Mouse (Mus musculus) cerebellum, adult 9-10 months (tissue): Measurements from ENCODE around the gene Gm20708.

Experiments used
- DNase-seq: peaks from one replicate; pipeline ENCODE4 v3.0.0; 2022

Gene Gm20708

DNA sequence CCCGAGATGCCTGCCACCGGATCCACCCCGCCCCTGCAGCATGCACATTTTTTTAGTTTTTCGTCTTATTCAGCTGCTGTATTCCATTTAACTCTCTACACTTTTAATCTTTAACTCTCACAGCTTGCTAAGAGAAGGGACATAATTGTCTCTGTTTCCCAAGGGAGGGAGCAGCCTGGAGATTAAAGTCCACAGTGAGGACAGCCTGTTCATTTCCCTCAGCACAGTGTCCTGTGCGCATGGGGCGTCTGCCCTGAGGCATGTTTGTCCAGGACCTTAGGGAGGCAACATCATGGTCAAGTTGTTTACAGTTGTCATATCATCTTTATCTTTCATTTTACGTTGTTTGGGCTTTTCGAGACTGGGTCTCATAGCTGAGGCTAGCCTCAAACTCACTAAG, 24.6 kb downstream of the Gm20708 start:
- DNase-seq: no peak

- no peak for DNase-seq
Observed at GRCm38 (mm10) chr11:117836306-117836705, 26.8 kb downstream of the Gm20708 start.

- no peak for DNase-seq
Observed at GRCm38 (mm10) chr11:117838572-117838971, 29.1 kb downstream of the Gm20708 start.

DNA sequence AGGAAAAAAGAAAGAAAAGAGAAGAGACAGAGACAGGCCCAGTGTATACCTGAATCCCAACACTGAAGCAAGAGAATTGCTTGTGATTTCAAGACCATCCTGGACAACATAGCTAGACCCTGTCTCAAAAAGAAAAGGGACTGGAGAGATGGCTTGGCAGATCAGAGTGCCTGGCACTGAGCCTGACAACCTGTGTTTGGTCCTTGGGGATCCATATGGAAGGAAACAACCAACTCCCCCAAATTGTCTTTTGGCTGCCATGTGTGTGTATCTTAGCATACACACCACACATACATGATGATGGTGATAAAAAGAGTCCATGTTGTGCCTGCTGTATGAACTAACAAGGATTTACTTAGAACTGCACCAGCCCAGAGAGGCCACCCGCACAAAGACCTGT, 29.6 kb downstream of the Gm20708 start:
- DNase-seq: no peak

DNA sequence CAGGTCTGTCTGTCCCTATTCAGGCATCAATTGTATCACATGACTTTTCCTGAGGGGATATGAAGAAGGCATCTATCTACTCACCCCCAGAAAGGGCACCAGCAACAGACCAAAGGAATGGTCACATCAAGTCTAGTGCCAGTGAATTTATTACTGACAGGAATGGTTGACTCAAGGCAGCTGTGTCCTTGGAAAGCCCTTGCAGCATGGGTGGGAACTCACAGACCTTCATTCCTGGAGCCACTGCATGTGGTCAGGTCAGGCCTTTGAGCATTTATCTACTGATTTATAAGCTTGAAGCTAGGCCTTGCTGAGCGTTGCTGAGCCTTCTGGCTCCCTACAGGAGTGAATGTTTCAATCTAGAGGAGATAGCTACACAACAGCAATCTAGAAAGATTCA, 31.4 kb downstream of the Gm20708 start:
- no peak for DNase-seq

DNA sequence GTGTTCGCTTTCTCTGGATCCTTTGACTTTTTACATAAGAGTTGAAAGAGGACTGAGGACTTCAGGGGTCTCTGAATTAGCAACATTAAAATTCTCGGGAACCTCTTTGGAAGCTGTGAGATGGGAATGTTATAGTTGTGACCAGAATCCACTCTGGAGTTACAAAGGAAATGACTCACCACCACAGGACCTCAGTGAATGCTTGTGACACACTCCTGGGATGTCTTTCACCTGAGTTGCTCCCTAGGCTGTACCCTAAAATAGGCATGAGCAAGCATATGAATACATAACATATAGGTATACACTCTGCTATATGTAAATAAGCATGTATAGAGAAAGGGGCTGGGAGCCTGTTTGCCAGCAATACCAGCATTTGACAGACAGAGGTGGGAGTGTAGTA, 34.0 kb downstream of the Gm20708 start:
- no peak for DNase-seq

DNA sequence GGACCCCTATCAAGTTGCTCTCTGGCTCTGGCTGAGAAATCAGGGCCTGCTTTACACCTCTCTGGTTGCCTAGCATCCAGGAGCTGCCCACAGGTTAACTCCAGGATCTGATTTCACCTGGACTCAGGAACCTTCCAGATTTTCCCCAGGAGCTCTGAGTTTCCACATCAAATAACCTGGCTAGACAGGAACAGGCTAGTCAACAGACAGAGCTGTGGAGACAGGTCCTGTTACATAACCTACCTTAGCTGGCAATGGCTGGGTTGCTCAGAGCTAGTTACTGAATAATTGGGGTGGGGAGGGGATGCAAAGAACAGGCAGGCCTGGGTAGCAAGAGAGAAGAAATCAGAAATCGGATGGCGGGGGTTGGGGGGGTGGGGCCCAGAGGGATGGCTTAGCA, 35.5 kb downstream of the Gm20708 start:
- DNase-seq: no peak

GRCm38 (mm10) chr11:117845651-117846050, 36.2 kb downstream of the Gm20708 start:
- DNase-seq: no peak

DNA sequence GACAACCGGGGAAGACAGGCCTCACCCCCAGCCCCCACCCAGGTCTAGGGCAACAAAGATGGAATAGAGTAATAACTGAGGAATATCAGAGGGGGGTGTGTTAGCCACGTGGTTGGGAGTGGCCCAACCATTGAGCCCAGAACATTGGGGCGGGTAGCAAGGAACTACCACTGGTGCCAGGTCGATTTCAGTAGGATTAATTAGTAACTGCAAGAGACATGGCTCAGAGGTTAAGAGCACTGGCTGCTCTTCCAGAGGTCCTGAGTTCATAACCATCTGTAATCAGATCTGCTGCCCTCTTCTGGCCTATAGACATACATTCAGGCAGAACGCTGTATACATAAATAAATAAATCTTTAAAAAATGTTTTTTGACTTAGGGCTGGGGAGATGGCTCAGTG, 37.2 kb downstream of the Gm20708 start:
- no peak for DNase-seq

GRCm38 (mm10) chr11:117847593-117848215, 38.2 kb downstream of the Gm20708 start:
- no peak for DNase-seq

GRCm38 (mm10) chr11:117848271-117848984, 39.0 kb downstream of the Gm20708 start:
- DNase-seq: peak; percentile 38

GRCm38 (mm10) chr11:117848985-117849671, 39.7 kb downstream of the Gm20708 start, which contains the start of gene Birc5:
Birc5 (plus strand) TSS chr11:117849251.
- peak; percentile 94 for DNase-seq

- no peak for DNase-seq
Observed at GRCm38 (mm10) chr11:117852875-117853274, 43.4 kb downstream of the Gm20708 start.

- DNase-seq: no peak
Observed at GRCm38 (mm10) chr11:117854241-117854640, 44.8 kb downstream of the Gm20708 start.

- DNase-seq: no peak
Observed at GRCm38 (mm10) chr11:117855360-117855759, 45.9 kb downstream of the Gm20708 start.

DNA sequence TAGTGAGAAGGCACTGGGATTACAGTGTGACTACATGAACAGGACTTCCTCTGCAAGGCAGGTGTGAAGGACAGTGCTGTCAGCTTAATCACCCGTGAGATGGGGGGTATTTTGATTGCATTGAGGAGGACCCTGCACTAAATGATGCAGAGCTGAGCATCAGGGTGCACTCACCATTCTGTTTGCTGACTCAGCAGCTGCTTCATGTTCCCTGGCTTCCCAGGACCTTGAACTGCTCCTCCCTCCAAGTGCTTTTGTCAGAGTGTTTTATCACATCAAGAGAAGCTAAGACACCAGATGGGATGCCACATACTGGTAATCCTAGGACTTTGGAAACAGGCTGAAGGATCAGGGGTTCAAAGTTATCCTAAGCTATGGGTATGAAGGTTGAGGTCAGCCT, 46.5 kb downstream of the Gm20708 start:
- no peak for DNase-seq

GRCm38 (mm10) chr11:117857462-117857861, 48.0 kb downstream of the Gm20708 start:
- DNase-seq: no peak

DNA sequence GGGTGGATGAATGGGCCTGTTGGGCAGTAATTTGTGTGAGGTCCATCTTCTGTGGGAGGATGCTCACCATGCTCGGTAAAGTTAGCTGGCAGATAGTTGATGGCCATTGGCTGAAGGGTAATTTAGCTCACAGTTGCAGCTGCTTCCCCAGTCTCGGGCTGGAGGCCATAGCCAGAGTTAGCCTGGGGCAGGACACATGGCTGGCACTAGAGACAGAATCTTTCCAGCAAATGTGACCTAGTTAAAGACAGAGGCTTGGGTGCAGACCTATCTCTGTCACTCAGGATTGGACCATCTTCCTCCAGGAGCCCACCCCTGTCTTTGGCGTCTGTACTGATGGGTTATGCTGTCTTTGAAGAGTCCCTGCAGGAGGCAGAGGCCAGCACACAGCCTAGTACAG, 48.9 kb downstream of the Gm20708 start:
- no peak for DNase-seq

GRCm38 (mm10) chr11:117860601-117861000, 51.1 kb downstream of the Gm20708 start, which contains the start of gene Tmem235:
Tmem235 (plus strand) TSS chr11:117860752.
- DNase-seq: no peak

- no peak for DNase-seq
Observed at GRCm38 (mm10) chr11:117863174-117863856, 53.8 kb downstream of the Gm20708 start.

DNA sequence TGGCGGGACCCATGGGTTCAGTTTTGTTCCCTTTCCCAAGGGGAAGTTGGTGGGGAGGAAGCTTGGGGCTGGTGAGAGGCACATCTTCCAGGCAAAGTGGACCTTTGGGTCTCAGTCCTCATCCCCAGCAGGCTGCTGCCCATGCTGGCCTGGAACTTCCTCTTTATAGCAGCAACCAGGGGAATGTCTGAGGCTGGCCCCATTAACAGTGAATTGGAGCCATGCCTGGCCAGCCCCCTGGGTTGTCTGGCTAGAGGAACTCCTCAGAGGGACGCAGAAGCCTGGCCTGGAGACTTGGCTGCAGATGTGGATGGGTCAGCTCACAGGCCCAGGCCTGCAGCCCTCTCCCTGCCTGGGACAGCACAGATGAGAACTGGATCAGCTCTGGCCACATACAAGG, 55.3 kb downstream of the Gm20708 start:
- no peak for DNase-seq

DNA sequence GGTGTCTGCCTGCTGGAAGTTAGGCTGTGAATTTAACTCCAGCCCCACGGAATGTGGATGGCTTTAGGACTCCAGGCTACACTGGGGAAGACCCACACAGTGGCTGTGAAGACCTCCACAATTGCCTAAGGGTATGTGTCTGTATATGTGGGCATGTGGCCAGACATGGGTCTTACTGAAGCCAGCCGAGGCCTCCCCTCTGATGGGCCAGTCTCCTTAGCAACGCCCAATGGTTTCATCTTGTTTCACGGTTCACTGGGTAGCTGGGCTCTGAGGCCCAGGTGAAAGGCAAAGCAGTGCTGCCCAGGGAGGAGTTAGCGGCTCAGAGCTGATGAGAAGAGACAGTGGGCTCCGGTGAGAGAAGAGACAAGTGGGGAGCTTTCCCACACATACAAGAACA, 56.5 kb downstream of the Gm20708 start:
- no peak for DNase-seq

- peak; percentile 93 for DNase-seq
Observed at GRCm38 (mm10) chr11:117870688-117871365, 61.4 kb downstream of the Gm20708 start.
